Mouse (Mus musculus) layer of hippocampus, adult 9-11 months (tissue): Measurements from ENCODE around the gene Serpinb6b.
"Not testable (repeated sequence)": the region's sequence is repeated elsewhere in the genome, so short reads cannot be mapped to it uniquely, and the experiment has no call there.

Experiments used
- DNase-seq: peaks from one replicate; pipeline ENCODE4 v3.0.0; 2022

Serpinb6b gene

GRCm38 (mm10) chr13:32964989-32965811 is at the start of gene Serpinb6b:
Gene Serpinb6b (plus strand): TSS chr13:32965209.
- DNase-seq = peak; percentile 5

GRCm38 (mm10) chr13:32922622-32923021 is 42.4 kb upstream of the Serpinb6b start:
- no peak for DNase-seq

GRCm38 (mm10) chr13:32924578-32925360 is 40.2 kb upstream of the Serpinb6b start:
- DNase-seq = no peak

GRCm38 (mm10) chr13:32926661-32927060 is 38.3 kb upstream of the Serpinb6b start:
- no peak for DNase-seq

GRCm38 (mm10) chr13:32927241-32927640 is 37.8 kb upstream of the Serpinb6b start:
- DNase-seq = no peak

- no peak for DNase-seq
Measured at GRCm38 (mm10) chr13:32929107-32929750, 35.8 kb upstream of the Serpinb6b start.

GRCm38 (mm10) chr13:32934706-32935381 is 30.2 kb upstream of the Serpinb6b start:
- DNase-seq = peak; percentile 10

- DNase-seq = not testable (repeated sequence)
Measured at GRCm38 (mm10) chr13:32938275-32938674, 26.7 kb upstream of the Serpinb6b start.

GRCm38 (mm10) chr13:32939191-32939590 is 25.8 kb upstream of the Serpinb6b start:
- DNase-seq = not testable (repeated sequence)

- DNase-seq = no peak
Measured at GRCm38 (mm10) chr13:32956537-32956936, 8.5 kb upstream of the Serpinb6b start.

- no peak for DNase-seq
Measured at GRCm38 (mm10) chr13:32957917-32958316, 7.1 kb upstream of the Serpinb6b start.

- DNase-seq = not testable (repeated sequence)
Measured at GRCm38 (mm10) chr13:32958521-32958920, 6.5 kb upstream of the Serpinb6b start.

GRCm38 (mm10) chr13:32963990-32964753 is 837 bp upstream of the Serpinb6b start:
- no peak for DNase-seq

- no peak for DNase-seq
Measured at GRCm38 (mm10) chr13:32966116-32966515, 1.1 kb downstream of the Serpinb6b start.

GRCm38 (mm10) chr13:32967233-32967632 is 2.2 kb downstream of the Serpinb6b start:
- DNase-seq = no peak

- DNase-seq = no peak
Measured at GRCm38 (mm10) chr13:32968353-32968984, 3.5 kb downstream of the Serpinb6b start.

- DNase-seq = no peak
Measured at GRCm38 (mm10) chr13:32968996-32969640, 4.1 kb downstream of the Serpinb6b start.

GRCm38 (mm10) chr13:32969641-32970040 is 4.6 kb downstream of the Serpinb6b start:
- no peak for DNase-seq

GRCm38 (mm10) chr13:32970776-32971175 is 5.8 kb downstream of the Serpinb6b start:
- no peak for DNase-seq

- no peak for DNase-seq
Measured at GRCm38 (mm10) chr13:32974268-32974667, 9.3 kb downstream of the Serpinb6b start.

- no peak for DNase-seq
Measured at GRCm38 (mm10) chr13:32974889-32975460, 10.0 kb downstream of the Serpinb6b start.
